Mouse (Mus musculus) kidney, postnatal 36 days (tissue): ENCODE measurements around the gene Ybx3.

Experiments used
- DNase-seq, 2 experiments: peaks; one replicate each; pipeline ENCODE4 v3.0.0; 2021 to 2022; ENCODE audit warnings: mixed read lengths in 2 of 2

Ybx3 gene

GRCm38 (mm10) chr6:131383713-131384330 lies 4.5 kb downstream of the Ybx3 start:
- no peak for DNase-seq

- peak in 1 of 2 experiments; percentile 48 for DNase-seq
Observed at GRCm38 (mm10) chr6:131382984-131383337, 5.3 kb downstream of the Ybx3 start.

DNA sequence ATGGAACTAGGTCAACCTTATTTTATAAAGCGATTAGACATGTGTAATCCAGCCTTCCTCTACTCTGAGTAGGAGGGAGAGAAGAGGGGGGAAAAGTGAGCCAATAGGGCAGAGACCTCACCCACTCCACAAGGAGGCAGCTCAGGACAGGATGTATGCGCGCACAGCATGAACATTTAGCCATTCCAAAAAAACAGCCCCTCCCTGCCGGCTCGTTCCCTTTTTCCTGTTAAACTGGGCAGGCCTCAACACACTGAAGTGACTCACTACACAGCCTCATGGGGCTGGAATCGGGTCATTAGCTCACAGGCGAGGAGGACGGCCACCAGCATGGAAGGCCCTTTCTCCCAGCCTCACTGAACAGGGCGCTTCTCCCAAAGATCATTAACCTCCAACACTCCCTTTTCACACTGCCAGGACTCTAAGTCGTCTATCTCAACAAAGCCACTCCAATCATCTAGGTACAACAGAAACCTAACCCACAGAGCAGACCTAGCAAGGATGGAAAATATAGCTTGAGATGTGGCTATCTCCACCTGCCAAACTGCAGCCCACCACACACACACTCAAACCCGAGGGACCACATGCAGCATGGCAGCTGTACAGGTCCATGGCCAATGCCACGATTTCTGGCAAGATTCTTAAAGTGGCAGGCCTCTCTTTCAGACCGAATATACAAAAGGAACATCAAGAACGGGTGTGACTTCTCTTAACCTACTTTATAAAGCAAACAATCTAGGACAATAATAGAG lies 5.9 kb downstream of the Ybx3 start:
- DNase-seq: peak; percentile 54 to 70

GRCm38 (mm10) chr6:131378858-131379428 lies 9.3 kb downstream of the Ybx3 start:
- DNase-seq: no peak

GRCm38 (mm10) chr6:131377378-131377777 lies 10.9 kb downstream of the Ybx3 start:
- DNase-seq: no peak

- DNase-seq: no peak
Observed at GRCm38 (mm10) chr6:131374594-131375340, 13.5 kb downstream of the Ybx3 start.

DNA sequence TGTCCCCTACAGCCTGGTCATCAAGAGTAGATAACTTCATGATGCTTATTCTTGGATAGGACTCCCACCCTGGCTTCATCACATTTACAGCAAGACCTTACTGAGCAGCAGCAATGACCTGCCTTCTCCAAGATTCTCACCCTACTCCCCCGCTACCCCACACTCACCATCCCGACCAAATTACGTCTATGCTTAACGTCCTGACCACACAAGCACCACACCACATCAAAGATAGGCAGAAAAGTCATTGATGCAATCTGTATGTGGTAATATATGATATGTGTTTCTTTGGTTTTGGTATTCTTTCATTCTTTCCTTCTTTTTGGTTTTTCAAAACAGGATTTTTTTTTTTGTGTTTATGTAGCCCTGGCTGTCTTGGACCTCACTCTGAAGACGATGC lies 15.1 kb downstream of the Ybx3 start:
- no peak for DNase-seq

DNA sequence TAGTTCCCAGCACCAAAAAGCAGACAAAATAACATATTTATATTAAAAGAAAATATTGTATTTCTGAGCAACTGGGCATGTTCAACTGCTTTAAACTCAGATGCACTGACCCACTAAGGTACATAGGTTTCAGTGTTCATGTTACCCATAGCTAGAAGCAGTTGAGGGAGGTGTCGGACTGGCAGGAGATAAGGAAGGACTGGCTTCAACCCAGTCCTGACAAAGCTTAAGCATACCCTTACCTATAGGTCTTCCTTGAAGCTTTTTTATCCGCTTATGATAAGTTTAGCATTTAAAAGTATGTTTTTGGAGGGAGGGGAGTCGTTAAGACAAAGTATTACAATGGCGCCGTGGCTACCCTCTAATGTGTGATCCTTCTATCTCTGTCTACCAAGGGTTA lies 17.5 kb downstream of the Ybx3 start:
- DNase-seq: no peak

DNA sequence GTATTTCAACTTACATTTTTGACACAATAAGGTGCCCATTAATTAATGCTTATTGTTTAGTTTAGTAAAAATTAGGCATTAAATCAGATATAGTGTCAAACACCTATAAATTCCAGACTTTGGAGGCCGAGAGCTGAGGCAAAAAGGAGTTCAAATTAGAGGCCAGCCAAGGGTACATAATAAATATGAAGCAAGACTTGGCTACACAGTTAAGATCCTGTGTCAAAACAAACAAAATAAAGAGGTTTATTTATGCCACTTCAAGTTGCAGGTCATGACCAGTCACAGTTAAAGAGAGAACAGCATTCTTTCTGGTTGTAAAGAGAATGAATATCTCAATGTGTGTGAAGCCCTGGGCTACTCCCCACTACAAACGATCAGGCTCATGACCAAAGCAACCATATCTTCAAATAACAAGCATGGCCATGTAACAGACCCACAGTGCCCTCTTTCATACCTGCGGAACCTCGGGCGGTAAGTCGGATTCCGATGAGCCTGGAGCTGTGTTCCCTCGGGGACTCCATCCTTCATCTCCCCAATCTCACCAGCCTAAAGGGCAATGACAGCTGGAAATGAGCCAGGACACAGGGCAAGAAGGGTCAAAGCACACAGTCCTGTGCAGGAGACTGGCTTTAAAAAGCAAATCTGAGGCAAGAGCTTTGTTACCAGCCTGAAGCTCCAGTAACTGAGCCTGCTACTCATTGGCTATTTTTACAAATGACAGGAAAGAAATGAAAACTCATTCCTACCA lies 18.2 kb downstream of the Ybx3 start:
- DNase-seq: peak in 1 of 2 experiments; percentile 37

GRCm38 (mm10) chr6:131367101-131367500 lies 21.2 kb downstream of the Ybx3 start:
- DNase-seq: peak in 1 of 2 experiments; percentile 47

- DNase-seq: no peak
Observed at GRCm38 (mm10) chr6:131364353-131364752, 23.9 kb downstream of the Ybx3 start.

GRCm38 (mm10) chr6:131362987-131363765 lies 25.1 kb downstream of the Ybx3 start:
- no peak for DNase-seq

DNA sequence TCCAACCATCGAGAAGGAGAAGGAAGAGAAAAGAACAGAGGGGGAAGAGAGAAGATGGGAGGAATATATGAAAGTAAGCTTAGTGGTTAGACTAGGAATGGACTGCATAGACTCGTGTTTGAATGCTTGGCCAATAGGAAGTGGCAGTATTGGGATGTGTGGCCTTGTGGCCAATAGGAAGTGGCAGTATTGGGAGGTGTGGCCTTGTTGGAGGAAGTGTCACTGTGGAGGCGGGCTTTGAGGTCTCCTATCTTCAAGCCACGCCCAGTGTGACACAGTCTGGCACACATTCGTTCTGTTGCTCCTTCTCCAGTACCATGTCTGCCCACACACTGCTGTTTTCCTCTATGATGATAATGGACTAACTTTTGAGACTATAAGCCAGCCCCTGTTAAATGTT lies 27.6 kb downstream of the Ybx3 start:
- DNase-seq: no peak

- DNase-seq: no peak
Observed at GRCm38 (mm10) chr6:131359543-131359942, 28.7 kb downstream of the Ybx3 start.

- DNase-seq: no peak
Observed at GRCm38 (mm10) chr6:131354913-131355312, 33.4 kb downstream of the Ybx3 start.

DNA sequence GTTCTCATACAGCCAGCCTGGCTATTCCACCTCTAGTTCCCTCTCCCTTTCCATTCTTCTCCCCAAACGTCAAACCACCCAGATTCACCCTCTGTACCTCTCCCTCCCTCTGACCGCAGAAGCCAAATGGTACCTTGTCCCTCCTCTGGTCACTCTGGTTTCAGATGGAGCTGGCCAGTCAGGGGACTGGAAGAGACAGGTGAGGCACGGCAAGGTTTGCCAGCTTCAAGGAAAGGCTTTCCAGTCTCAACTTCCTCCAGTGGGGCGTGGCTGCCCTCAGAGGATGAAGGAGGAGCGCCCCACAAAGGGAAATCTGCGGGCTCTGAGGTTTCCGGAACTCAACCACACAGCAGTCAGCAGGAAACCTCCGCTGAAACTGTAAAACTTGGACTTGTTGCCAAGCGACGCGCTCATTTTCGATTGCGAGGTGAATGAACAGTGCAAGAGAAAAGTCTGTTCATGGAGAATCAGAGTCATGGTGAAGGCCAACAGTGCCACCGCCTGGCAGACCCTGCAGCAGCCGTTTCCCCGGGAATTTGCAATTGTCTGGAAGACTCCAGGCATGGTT lies 34.8 kb downstream of the Ybx3 start, which contains the start of gene Styk1:
Gene Styk1 (minus strand): TSS at position 246 of the 568 bp plus-strand sequence.
- DNase-seq: peak; percentile 72 to 88

DNA sequence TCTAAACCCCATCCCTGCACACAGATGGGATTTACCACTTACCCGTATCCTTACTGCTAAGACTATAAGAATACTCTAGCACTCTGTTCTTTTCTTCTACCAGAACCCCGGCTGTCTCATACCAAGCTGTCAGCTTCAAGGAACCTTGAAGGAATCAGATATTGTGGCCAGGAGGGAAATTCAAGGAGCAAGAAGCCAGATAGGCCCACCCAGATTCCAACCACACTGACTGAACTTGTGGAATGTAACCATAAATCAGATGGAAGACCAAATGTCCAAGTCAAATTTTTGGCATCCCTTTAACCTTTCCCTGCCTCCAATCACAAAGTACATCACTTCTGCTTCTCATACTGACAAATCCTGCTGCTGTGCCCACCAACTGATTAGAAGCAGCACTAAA lies 41.2 kb downstream of the Ybx3 start:
- DNase-seq: no peak

GRCm38 (mm10) chr6:131344346-131344745 lies 43.9 kb downstream of the Ybx3 start:
- DNase-seq: no peak

DNA sequence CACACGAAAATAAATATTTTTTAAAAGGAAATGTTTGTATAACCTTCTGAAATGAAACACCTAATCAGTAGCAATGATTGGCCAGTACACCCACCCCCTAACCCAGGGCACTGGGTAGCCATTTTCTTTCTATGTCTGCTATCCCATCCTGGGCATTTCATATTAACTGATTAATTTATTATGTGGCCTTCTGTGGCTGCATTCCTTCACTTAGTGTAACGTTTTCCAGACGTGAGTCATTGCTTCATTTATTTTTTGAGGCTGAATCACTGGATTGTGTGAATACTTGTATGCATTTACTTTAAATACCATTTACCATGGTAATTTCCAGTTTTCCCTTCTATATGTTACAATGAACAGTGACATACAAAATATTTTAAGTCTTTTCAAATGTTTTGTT lies 48.2 kb downstream of the Ybx3 start:
- DNase-seq: no peak

GRCm38 (mm10) chr6:131339309-131339708 lies 49.0 kb downstream of the Ybx3 start:
- DNase-seq: no peak

DNA sequence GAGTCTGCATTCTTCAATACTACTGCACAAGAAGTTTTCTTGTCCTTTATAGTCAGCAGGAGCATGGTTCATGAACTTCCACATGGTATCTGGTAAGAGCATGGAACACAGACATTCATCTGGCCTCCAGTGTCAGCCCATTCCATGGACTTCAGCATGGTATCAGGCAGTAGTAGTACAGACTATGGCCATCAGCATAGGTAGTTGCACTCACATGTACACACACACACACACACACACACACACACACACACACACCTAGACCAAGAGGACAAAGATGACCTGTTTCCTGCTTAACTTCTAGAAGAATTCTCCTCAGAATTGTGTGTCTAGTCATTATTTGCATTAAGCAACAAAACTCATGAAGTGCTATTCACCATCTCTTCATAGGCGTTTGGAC lies 49.5 kb downstream of the Ybx3 start:
- no peak for DNase-seq

- DNase-seq: no peak
Observed at GRCm38 (mm10) chr6:131327076-131327475, 61.2 kb downstream of the Ybx3 start.
